Mouse (Mus musculus): Measurements from ENCODE around the gene Adk.

- TF ChIP-seq POLR2A (IDR thresholded peaks at IDR 0.05; ENCODE audit: control insufficient read depth, extremely low read depth, insufficient read depth, low read length, poor library complexity): no peak
- TF ChIP-seq CTCF (IDR thresholded peaks at IDR 0.05; ENCODE audit: borderline replicate concordance, control insufficient read depth, extremely low read depth, insufficient read depth, low read length, poor library complexity): no peak
Observed at GRCm38 (mm10) chr14:21359207-21359895, 307.0 kb downstream of the Adk start.

All from thymus, adult 2 months (tissue).